Comparison of ENCODE assay signal across 16 mouse cellular contexts in genomic region chr2:50662504-50662903, GRCm38 (mm10).
"Had no signal": no experiment of that assay in that cellular context is flagged by ENCODE, and none has a peak within 500 bp of the region (broad histone marks: within the 10 kb centered on the region; RNA-seq: fewer than 3 reads in every experiment).

No protein-coding gene starts in this region.

- H3K4me2 ChIP-seq: neural tube, embryonic 13.5 days; neural tube, embryonic 15.5 days; stomach, embryonic 15.5 days had no signal

- DNase-seq: retina, postnatal 1 day; right cerebral cortex, adult 18-20 months; right cerebral cortex, postnatal 14 days; right cerebral cortex, postnatal 25 days; right cerebral cortex, postnatal 4 days; spleen, adult 18-20 months; thymus, adult 18-20 months; thymus, adult 2 months; thymus, postnatal 14 days; thymus, postnatal 25 days; thymus, postnatal 36 days; thymus, postnatal 4 days had no signal

- H3K4me1 ChIP-seq: neural tube, embryonic 15.5 days; stomach, embryonic 15.5 days had no signal

- H3K36me3 ChIP-seq: neural tube, embryonic 13.5 days; neural tube, embryonic 15.5 days; stomach, embryonic 15.5 days had no signal

- H3K27me3 ChIP-seq: neural tube, embryonic 13.5 days; neural tube, embryonic 15.5 days; stomach, embryonic 15.5 days had no signal

- H3K9me3 ChIP-seq: neural tube, embryonic 13.5 days; neural tube, embryonic 15.5 days; stomach, embryonic 15.5 days had no signal

- H3K9ac ChIP-seq: neural tube, embryonic 13.5 days; neural tube, embryonic 15.5 days; stomach, embryonic 15.5 days had no signal

- H3K4me3 ChIP-seq: neural tube, embryonic 13.5 days; neural tube, embryonic 15.5 days; stomach, embryonic 15.5 days had no signal

- H3K27ac ChIP-seq: neural tube, embryonic 13.5 days; neural tube, embryonic 15.5 days; stomach, embryonic 15.5 days; stomach, postnatal 0 days had no signal
